Mouse (Mus musculus): ENCODE measurements at regions not wholly inside any gene's neighbourhood (a gene's known extent, or its start where the extent isn't known, plus 50 kb on each side); places are given as distances from the start of the nearest gene placed in this dataset.
A peak's percentile ranks its signal among the peaks of the same experiment; 100 is the strongest.

GRCm38 (mm10) chr13:99040846-99041245 is 56.5 kb upstream of the 1700024P04Rik start:
- peak overlapping the region; percentile 96 for H3K27ac ChIP-seq (ENCODE audit: insufficient read depth, low read depth, low read length)
- H3K4me1 ChIP-seq (ENCODE audit: control insufficient read depth, insufficient read depth, low read length): peaks cover 36% of the 10 kb centered on the region
- TF ChIP-seq CTCF (IDR thresholded peaks at IDR 0.05; ENCODE audit: insufficient read depth, low read depth, low read length): no peak
- no peak for TF ChIP-seq POLR2A (IDR thresholded peaks at IDR 0.05; ENCODE audit: insufficient read depth, low read depth, low read length)
- 57% methylated on average over 6 of the region's 6 CpGs for WGBS
- H3K4me3 ChIP-seq (ENCODE audit: insufficient read depth, low read depth, low read length): no peak overlapping the region

GRCm38 (mm10) chr13:99040171-99040570 is 55.8 kb upstream of the 1700024P04Rik start:
- 69% methylated on average over 4 of the region's 4 CpGs for WGBS

GRCm38 (mm10) chr13:99039063-99039385 is 54.7 kb upstream of the 1700024P04Rik start:
- peak overlapping the region; percentile 74; the same call in 1 of the 2 replicates for H3K27ac ChIP-seq (ENCODE audit: insufficient read depth, low read depth, low read length)
- TF ChIP-seq POLR2A (IDR thresholded peaks at IDR 0.05; ENCODE audit: insufficient read depth, low read depth, low read length): no peak
- no peak for TF ChIP-seq CTCF (IDR thresholded peaks at IDR 0.05; ENCODE audit: insufficient read depth, low read depth, low read length)
- no peak overlapping the region for H3K4me3 ChIP-seq (ENCODE audit: insufficient read depth, low read depth, low read length)
- 94% methylated on average over 7 of the region's 7 CpGs for WGBS
- peaks cover 36% of the 10 kb centered on the region for H3K4me1 ChIP-seq (ENCODE audit: control insufficient read depth, insufficient read depth, low read length)

More at GRCm38 (mm10) chr13:99040171-99040570, 55.8 kb upstream of the 1700024P04Rik start:
- Histone ChIP-seq H3K4me3 (ENCODE audit: insufficient read depth, low read depth, low read length) (no peak overlapping the region), H3K4me1 (ENCODE audit: control insufficient read depth, insufficient read depth, low read length) (peaks cover 36% of the 10 kb centered on the region), H3K27ac (ENCODE audit: insufficient read depth, low read depth, low read length) (peak overlapping the region; percentile 96)
- TF ChIP-seq CTCF (IDR thresholded peaks at IDR 0.05; ENCODE audit: insufficient read depth, low read depth, low read length): no peak
- TF ChIP-seq POLR2A (IDR thresholded peaks at IDR 0.05; ENCODE audit: insufficient read depth, low read depth, low read length): no peak

- Histone ChIP-seq H3K4me1 (ENCODE audit: control insufficient read depth, insufficient read depth, low read length) (peaks cover 38% of the 10 kb centered on the region), H3K4me3 (ENCODE audit: insufficient read depth, low read depth, low read length) (no peak overlapping the region), H3K27ac (ENCODE audit: insufficient read depth, low read depth, low read length) (peak overlapping the region; percentile 74)
- 66% methylated on average over 15 of the region's 15 CpGs for WGBS
- TF ChIP-seq POLR2A (IDR thresholded peaks at IDR 0.05; ENCODE audit: insufficient read depth, low read depth, low read length): no peak
- TF ChIP-seq CTCF (IDR thresholded peaks at IDR 0.05; ENCODE audit: insufficient read depth, low read depth, low read length): no peak
These were observed 54.1 kb upstream of the 1700024P04Rik start for GRCm38 (mm10) chr13:99038198-99039062.

GRCm38 (mm10) chr13:99037131-99037530 is 52.8 kb upstream of the 1700024P04Rik start:
- Histone ChIP-seq H3K4me1 (ENCODE audit: control insufficient read depth, insufficient read depth, low read length) (peaks cover 40% of the 10 kb centered on the region), H3K27ac (ENCODE audit: insufficient read depth, low read depth, low read length) (no peak overlapping the region), H3K4me3 (ENCODE audit: insufficient read depth, low read depth, low read length) (no peak overlapping the region)
- TF ChIP-seq POLR2A (IDR thresholded peaks at IDR 0.05; ENCODE audit: insufficient read depth, low read depth, low read length) (no peak), CTCF (IDR thresholded peaks at IDR 0.05; ENCODE audit: insufficient read depth, low read depth, low read length) (no peak)
- 86% methylated on average over 4 of the region's 4 CpGs for WGBS

Data from olfactory bulb, adult 2 months (tissue).